Mouse (Mus musculus): ENCODE results near the gene Ceacam10.

GRCm38 (mm10) chr7:24797918-24798317 is 20.9 kb downstream of the Ceacam10 start:
- TF ChIP-seq CTCF (IDR thresholded peaks at IDR 0.05; ENCODE audit: low read depth, low read length) (no peak), GATA2 (IDR thresholded peaks at IDR 0.05; ENCODE audit: borderline replicate concordance, low read depth, low read length) (no peak), TAL1 (conservative IDR thresholded peaks at IDR 0.05; ENCODE audit: low read depth, low read length) (no peak), GATA1 (IDR thresholded peaks at IDR 0.05; ENCODE audit: borderline replicate concordance, low read length) (no peak), POLR2AphosphoS5 (IDR thresholded peaks at IDR 0.05; ENCODE audit: insufficient replicate concordance, low read depth, low read length) (no peak)

All from G1E (cell line).